Mouse (Mus musculus): ENCODE data around the gene Atp11a.

Atp11a gene

DNA sequence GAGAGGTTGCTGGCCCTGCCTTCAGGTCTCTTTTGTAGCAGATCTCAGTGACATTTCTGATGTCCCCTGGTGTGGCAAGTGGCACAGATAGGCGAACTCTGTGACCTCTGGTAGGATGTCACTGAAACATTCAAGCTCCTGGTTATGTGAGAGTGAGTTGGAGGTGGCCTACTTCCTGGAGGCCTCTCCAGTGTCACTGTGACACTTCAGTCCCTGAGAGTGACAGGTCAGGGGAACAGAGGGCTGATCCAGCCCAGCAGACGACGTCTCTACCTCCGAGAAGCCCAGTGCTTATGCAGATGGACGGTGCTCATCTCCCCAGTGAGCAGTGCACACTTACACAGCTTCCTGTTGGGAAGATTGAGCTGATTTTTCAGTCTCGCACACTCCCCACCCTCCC is 68.4 kb downstream of the Atp11a start:
- DNase-seq: no peak

GRCm38 (mm10) chr8:12825686-12826237 is 68.9 kb downstream of the Atp11a start:
- DNase-seq: no peak

DNA sequence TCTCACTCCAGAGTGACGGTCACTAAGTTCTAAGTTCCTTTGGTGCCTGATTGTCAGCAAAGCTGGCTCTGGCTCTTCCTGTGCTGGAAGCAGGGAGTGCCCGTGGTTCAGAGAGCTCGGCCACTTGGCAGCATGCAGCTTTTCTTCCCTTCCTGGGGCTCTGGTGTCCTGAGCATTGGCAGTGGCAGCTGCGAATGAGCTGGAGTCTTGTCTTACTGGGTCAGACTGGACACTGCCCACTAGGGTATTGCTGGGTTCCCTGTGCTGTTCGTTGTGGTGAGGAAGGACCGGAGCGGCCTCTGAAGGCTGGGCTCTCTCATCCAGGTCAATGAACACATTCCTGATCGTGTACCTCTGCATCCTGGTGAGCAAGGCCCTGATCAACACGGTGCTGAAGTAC is 70.3 kb downstream of the Atp11a start:
- DNase-seq: no peak

- no peak for DNase-seq
Observed at GRCm38 (mm10) chr8:12828298-12828697, 71.5 kb downstream of the Atp11a start.

DNA sequence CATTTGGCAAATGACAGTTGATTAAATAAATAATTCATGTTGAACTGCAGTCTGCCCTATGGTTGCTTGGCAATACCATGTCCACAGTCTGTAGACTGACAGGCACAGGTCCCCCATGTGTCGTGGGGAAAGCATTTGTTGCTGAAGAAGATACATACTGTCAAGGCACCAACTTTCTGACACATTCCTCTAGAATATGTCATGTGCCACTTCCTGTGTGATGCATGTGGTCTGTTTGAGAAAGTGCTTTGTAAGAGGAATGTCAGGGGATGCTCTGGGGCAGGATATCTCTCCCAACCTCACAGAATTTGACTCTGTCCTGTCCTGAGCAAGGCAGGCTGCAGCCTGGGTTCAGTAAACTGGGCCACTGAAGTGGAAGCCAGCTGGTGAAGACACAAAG is 72.6 kb downstream of the Atp11a start:
- no peak for DNase-seq

DNA sequence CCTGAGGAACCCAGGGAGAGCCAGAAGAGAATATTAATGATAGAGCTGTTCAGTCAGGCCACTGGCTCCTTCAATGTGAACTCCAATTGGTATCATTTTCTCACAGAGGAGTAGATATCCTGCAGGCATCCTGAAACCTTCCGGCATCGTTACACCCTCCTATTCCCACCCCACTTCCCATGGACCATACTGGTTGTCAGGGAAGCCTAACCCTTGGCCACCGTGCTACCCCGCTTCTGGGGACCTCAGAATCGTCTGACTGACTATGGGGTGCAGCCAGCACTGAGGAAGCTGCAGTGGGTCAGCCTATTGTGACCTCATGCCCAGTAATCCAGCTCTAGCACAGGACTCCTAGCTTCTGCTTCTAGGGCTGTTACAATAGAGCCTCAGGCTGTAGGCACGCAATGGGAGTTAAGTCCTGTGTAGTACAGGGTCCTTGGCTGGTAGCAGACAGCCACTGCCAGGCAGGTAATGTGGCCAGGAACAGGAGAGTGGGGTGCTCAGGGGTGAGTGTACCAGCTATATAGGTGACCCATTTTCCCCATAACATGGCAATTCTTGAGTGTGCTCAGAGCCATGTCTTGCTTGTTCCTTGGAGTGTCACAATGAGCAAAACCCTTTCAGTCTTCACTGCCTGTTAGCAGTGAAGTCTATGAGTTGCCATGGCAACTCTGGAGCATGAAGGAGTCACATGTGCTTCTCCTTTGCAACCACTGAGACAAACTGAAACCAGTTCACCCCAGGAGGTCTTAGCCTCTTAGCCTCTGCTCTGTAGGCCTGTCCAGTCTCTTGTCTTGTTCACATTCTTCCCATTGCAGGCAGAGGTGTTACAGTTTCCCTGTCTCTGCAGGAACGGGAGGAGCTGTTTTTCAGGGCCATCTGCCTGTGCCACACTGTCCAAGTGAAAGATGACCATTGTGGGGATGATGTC is 75.1 kb downstream of the Atp11a start:
- DNase-seq: no peak

DNA sequence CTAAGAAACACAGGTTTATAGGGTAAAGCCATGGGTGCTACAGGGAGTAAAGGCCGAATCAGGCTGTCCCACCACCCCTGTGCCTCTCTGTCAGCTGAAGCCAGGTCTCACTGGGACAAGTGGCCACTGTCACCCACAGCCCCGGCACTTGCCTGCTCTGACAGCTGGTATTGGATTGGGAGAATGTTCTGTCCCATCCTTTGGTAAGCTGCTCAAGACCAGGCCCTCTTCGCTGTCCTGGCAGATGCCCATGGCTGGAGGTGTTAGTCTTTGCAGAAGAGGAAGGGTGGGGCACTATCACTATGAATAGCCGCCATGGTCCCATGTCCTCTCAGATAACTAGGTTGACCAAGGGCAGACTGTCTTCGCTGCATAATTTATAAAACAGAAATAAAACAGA is 76.8 kb downstream of the Atp11a start:
- no peak for DNase-seq

DNA sequence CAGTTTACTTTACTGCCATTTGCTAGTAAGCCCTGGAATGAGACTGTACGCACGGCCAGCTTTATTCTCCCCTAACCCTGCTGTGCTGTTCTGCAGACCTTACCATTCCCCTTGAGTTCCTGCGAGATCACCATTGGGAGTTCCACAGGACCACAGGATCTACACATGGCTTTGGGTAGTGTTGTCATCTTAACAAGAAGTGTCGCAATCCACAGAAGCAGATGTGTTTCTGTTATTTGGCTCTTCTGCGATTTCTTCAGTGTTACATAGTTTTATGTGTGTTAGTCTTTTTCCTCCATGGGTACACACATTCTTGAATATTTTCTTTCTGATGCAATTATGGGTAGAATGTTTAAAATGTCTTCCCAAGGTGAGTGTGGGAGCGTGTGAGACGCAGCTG is 84.0 kb downstream of the Atp11a start:
- DNase-seq: no peak

DNA sequence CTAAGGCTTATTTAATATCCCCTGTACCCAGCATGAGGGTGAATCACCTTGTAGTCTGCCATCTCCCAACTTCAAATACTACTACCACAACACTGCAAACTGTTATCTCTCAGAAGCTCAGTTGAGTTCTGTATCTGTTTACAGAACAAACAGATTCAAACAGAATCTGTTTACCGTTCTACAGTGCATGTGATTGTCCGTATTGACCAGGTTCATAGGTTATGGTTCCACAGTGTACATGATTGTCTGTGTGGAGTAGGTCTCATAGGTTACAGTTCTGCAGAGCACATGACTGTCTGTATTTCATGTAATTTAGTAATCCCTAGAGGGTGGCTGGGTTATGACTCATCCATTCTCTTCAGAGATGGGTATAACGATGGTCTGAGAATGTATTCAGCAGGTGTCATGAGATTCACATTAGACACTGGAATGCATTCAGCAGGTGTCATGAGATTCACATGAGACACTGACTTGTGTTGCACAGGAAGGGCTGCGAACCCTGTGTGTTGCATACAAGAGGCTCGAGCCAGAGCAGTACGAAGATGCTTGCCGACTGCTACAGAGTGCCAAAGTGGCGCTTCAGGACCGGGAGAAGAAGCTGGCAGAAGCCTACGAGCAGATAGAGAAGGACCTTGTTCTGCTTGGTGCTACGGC is 85.7 kb downstream of the Atp11a start:
- DNase-seq: no peak

- DNase-seq: no peak
Observed at GRCm38 (mm10) chr8:12844347-12844950, 87.6 kb downstream of the Atp11a start.

DNA sequence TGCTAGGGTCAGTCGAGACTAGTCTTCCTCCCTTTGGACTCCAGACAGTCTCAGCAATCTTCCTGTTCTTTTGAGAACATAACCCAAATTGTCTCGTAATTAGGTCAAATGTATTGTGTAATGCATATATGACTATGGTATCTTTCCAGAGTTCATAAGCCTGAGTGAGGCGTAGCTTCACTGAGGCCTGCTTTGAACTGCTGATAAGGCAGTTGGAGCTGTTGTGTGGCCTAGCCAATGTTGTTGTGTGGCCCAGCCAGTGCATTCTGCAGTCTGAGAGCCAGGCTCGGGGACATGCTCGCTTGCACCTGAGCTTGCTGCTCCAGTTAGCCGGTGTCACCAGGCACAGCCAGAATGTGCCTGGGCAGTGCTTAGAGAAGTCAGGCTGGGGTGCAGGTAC is 89.6 kb downstream of the Atp11a start:
- DNase-seq: no peak

DNA sequence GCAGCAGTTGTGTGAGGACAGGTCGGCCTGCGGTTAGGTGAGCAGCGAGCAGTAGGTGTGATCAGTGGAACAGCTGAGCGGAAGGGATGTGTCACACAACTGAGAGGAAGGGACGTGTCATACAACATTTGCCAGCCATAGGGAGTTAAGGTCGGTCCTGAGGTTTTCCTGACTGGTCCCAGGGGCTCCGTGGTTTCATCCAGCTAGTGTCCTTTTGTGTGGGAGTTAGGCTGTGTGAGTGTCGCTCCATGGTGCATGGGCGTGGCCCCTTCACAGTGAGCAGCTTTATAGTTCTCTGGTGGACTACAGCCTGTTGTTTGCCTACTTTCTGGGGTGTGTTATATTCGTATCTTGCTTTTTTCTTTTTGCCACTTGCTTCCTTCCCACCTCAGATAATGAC is 94.4 kb downstream of the Atp11a start:
- no peak for DNase-seq

GRCm38 (mm10) chr8:12856038-12856437 is 99.2 kb downstream of the Atp11a start:
- DNase-seq: no peak

- no peak for DNase-seq
Observed at GRCm38 (mm10) chr8:12863061-12863460, 106.2 kb downstream of the Atp11a start.

DNA sequence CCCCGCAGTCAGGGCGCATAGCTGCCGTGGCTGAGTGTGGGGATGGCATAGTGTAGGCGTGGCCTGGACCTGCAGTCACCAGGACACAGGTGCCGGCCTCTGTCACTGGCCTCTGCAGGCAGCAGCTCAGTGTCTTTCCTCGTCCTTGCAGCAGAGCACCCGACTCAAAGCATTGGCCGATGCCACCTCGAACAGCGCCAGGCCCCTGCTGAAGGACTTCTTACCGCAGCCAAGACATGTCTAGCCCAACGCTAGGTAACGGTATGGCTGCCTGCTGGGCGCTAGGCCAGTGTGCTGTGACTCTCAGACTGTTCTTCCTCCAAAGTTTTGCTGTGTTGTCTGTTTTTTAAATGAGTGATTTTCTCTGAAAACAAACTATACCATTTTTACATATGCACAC is 106.8 kb downstream of the Atp11a start:
- no peak for DNase-seq

GRCm38 (mm10) chr8:12865790-12866189 is 109.0 kb downstream of the Atp11a start:
- DNase-seq: no peak

DNA sequence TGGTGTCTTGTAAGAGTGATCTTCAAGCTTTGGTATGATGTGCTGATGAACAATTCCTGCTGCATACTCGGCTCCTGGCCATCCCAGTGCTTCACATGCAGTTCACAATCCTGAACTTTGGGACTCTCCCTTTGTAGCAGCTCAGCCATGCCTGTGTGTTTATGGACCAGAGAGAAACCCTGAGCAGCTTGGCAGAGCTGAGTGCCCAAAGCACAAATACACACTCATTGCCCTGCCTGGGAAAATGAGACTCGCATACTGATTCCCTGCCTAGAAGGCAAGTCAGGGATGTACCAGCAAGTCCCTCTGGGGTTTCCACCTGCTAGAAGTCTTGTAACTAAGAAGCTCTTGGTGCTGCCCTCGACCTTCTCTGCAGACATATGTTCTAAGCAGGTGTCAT is 112.8 kb downstream of the Atp11a start:
- no peak for DNase-seq

DNA sequence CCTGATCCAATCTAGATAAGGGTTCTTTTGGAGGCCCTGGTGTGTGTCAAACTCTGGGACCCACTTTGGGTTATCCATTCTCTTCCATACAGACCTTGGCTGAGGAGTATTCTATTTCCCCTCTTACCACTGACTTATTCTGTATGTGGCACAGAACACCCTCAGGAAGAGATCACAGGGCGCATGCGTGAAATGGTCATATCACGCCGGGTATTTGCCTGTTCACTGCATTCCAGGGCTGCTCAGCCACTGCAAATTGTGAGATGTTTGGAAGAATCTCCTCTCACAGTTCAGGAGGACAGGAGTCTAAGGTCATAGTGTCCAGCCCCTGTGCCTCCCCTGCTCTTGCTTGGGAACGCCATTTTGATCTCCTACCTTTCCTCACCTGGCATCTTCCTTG is 113.8 kb downstream of the Atp11a start:
- no peak for DNase-seq

GRCm38 (mm10) chr8:12871461-12871860 is 114.6 kb downstream of the Atp11a start:
- no peak for DNase-seq

DNA sequence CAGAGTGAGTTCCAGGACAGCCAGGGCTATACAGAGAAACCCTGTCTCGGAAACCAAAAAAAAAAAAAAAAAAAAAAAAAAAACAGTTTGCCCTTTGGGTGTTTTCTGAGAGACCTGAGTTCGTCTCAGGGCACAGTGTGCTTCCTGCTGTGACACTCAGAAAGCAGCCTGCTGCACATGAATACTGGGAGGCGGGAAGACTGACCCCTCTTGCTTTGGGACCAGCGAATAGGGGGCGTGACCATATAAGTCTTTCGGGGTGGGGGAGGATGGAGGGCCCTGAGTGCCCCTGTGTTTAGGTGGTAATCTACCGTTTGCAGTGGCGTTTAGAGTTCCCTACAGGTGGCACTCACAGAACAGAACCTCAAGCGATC is 116.2 kb downstream of the Atp11a start:
- DNase-seq: no peak

- DNase-seq: peak; percentile 54
Observed at GRCm38 (mm10) chr8:12873357-12874046, 116.7 kb downstream of the Atp11a start, which contains the start of gene Mcf2l. Gene Mcf2l (plus strand): TSS chr8:12873806.

DNA sequence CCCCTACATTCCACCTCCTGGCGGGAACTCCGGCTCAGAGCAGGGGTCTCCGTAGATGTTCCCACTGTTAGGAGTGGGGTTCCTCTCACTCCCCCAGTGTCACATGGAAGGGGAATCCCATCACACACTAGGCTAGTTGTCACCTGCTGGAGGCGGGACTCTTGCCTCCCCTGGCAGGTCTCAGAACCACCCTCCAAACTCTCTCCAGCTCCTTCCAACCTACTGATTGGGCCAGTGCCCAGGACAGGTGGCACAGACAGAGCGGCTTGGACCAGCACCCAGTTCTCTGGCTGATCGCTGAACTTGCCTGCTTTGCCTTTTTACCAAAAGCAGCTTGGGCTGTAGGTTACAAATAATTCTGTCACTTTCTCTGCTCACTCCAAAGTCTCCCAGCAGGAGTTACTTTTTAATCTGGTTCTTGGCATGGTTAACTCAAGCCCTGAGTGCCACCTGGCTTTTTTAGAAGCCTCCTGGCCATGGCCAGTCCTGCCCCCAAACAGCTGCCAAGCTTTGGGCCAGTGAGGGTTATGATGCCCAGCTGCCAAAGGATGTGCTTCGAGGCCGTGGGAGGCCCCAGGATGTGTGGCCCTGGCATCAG is 117.5 kb downstream of the Atp11a start:
- no peak for DNase-seq

GRCm38 (mm10) chr8:12874971-12875370 is 118.2 kb downstream of the Atp11a start:
- no peak for DNase-seq

Data from right cerebral cortex, postnatal 14 days (tissue).